Mouse (Mus musculus) midbrain, postnatal 0 days (tissue): ENCODE measurements around the gene Camkmt. TPM values are rescaled to one million over a fixed set of nuclear protein-coding genes. Genes with fewer than 3 reads are reported as not detected.

Experiments used
- ATAC-seq: fragments of 200-750 bp; cut with Nextera tagmentation; 2 replicates; pipeline ENCODE4 v1.8.0; 2017; ENCODE audit warnings: moderate number of reproducible peaks, mild to moderate bottlenecking, moderate TSS enrichment, moderate library complexity; ENCODE audit not compliant: low FRiP score
- DNase-seq: peaks from one replicate; pipeline ENCODE4 v3.0.0-alpha.2; 2015; ENCODE audit warnings: low spot score
- H3K27ac ChIP-seq: fragments of 300-500 bp; sonication (generic); 2 replicates; pipeline ENCODE4 v1.5.1; 2014; ENCODE audit warnings: low read depth, mild to moderate bottlenecking, low read length, mixed read lengths
- H3K27me3 ChIP-seq: fragments of 300-500 bp; sonication (generic); 2 replicates; pipeline ENCODE4 v1.6.1; 2014; ENCODE audit warnings: low read length, control low read depth, mixed read lengths; ENCODE audit not compliant: insufficient read depth
- H3K36me3 ChIP-seq: fragments of 300-500 bp; sonication (generic); 2 replicates; pipeline ENCODE4 v1.6.1; 2014; ENCODE audit warnings: low read length, control low read depth, mixed read lengths; ENCODE audit not compliant: insufficient read depth
- H3K4me1 ChIP-seq: fragments of 300-500 bp; sonication (generic); 2 replicates; pipeline ENCODE4 v1.6.1; 2014; ENCODE audit warnings: mild to moderate bottlenecking, control low read depth, antibody characterized with exemption, low read length, mixed read lengths; ENCODE audit not compliant: insufficient read depth
- H3K4me2 ChIP-seq: fragments of 300-500 bp; sonication (generic); 2 replicates; pipeline ENCODE4 v1.6.1; 2014; ENCODE audit warnings: low read depth, mild to moderate bottlenecking, low read length, mixed read lengths; ENCODE audit not compliant: poor library complexity, severe bottlenecking
- H3K4me3 ChIP-seq: fragments of 300-500 bp; sonication (generic); 2 replicates; pipeline ENCODE4 v1.5.1; 2014; ENCODE audit warnings: low read depth, mild to moderate bottlenecking, low read length, moderate library complexity
- H3K9ac ChIP-seq: fragments of 300-500 bp; sonication (generic); replicated peaks from 2 replicates; pipeline ENCODE4 v1.6.1; 2014; ENCODE audit warnings: mild to moderate bottlenecking, low read length, moderate library complexity, mixed read lengths; ENCODE audit not compliant: poor library complexity, severe bottlenecking
- H3K9me3 ChIP-seq: fragments of 300-500 bp; sonication (generic); 2 replicates; pipeline ENCODE4 v1.6.1; 2016; ENCODE audit warnings: low read length, control low read depth
- CTCF ChIP-seq: IDR thresholded peaks from 2 replicates; pipeline ENCODE4 v1.5.1; 2016; ENCODE audit warnings: antibody characterized with exemption, mild to moderate bottlenecking
- WGBS: fragments of 180-500 bp; shearing (Covaris S2); extraction: QIAGEN DNeasy Blood & Tissue Kit; methylation state at CpG from one replicate; pipeline ENCODE4 v1.1.7; 2014; 5-methylcytosine and 5-hydroxymethylcytosine counted together
- polyA plus RNA-seq: library from polyadenylated mRNA; unstranded; fragments of >200 nt; fragmentation: Nextera tagmentation; extraction: Ambion mirVana; gene quantifications from 2 replicates; pipeline ENCODE4 v1.2.1, GENCODE M21; 2015
- total RNA-seq: library from RNA; depleted of rRNA; stranded (reverse); fragments of >200 nt; gene quantifications from 2 replicates; pipeline ENCODE4 v1.2.3, GENCODE M21; 2014

Gene Camkmt
- total and polyA plus RNA-seq, 2 experiments from 2014 or later = 6.1 to 21.5 TPM

DNA sequence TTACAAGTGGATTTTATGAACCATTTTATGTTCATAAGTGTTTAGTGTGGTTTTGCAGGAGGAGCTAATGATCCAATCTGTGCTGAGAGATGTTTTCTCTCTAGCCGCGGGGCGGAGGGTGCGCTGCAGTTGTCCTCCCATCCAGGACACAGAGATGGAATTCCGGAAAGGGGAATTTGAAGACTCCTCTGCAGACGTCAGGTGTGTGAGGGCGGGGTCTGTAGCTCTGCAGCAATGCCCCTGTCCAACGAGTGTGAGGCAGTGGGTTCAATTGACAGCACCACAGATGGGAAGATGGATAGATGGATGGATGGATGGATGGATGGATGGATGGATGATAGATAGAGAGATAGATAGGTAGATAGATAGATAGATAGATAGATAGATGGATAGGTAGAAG lies 70.4 kb downstream of the Camkmt start:
- Histone ChIP-seq H3K4me2 (no peak overlapping the region), H3K9me3 (no peaks in the 10 kb centered on the region), H3K36me3 (no peaks in the 10 kb centered on the region), H3K27me3 (no peaks in the 10 kb centered on the region), H3K4me3 (no peak overlapping the region), H3K27ac (no peak overlapping the region), H3K9ac (no peak overlapping the region), H3K4me1 (no peaks in the 10 kb centered on the region)
- no peak for ATAC-seq
- DNase-seq = no peak
- no peak for TF ChIP-seq CTCF
- 95% methylated on average over 8 of the region's 8 CpGs for WGBS

DNA sequence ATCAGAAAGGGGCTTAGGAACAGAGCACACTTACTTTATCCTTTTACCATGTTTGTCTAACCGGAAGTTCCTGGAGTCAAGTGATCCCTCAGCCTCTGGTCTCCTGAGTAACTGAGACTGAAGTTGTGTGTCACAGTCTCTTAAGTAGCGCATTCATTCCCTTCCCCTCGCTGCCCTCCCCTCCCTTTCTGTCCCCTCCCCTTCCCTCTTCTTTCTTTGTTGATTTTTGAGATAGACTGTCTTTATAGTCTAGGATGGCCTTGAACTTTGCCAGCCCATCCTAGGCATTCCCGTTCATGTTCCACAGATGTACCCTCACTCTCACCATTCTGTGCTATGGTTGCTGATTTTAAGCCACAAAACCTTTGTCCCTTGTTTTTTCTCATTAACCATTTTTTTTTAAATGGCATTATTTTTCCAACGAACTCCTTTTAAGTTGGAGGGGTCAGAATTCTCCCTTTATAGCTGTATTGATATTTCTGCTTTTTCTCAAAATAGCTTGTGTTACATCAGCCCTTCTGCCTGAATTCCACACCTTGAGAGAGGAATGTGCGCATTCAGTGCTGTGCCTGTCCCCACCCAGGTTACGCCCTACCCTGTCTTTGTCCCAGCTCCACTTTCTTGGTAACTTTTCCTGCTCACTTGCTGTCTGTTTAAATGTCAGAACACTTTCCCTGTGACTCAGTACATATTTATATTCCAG lies 72.4 kb downstream of the Camkmt start:
- Histone ChIP-seq H3K4me1 (no peaks in the 10 kb centered on the region), H3K4me2 (no peak overlapping the region), H3K36me3 (no peaks in the 10 kb centered on the region), H3K4me3 (no peak overlapping the region), H3K9me3 (no peaks in the 10 kb centered on the region), H3K27ac (no peak overlapping the region), H3K9ac (no peak overlapping the region), H3K27me3 (no peaks in the 10 kb centered on the region)
- no peak for DNase-seq
- no peak for ATAC-seq
- WGBS = 88% methylated on average over 7 of the region's 7 CpGs
- no peak for TF ChIP-seq CTCF

DNA sequence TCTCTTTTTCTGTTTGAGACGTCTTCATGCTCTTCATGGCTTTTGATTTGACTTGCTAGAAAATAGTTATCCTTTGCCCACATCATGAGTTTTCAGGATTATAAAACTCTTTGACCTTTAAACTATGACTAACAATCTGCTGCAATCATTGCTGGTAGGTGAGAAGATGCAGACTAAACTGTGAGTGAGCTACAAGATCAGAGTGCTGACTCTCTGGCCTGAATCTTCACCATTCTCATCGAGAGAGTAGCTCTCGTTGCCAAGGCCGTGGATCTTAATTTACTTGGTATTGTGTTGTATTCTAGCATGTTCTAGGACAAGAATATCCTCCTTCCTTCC lies 72.9 kb downstream of the Camkmt start:
- no peak overlapping the region for H3K27ac ChIP-seq
- no peak overlapping the region for H3K4me2 ChIP-seq
- no peak for TF ChIP-seq CTCF
- no peak for ATAC-seq
- no peaks in the 10 kb centered on the region for H3K36me3 ChIP-seq
- H3K4me1 ChIP-seq = no peaks in the 10 kb centered on the region
- H3K9me3 ChIP-seq = no peaks in the 10 kb centered on the region
- no peak for DNase-seq
- H3K9ac ChIP-seq = no peak overlapping the region
- WGBS = 88% methylated on average over 4 of the region's 4 CpGs
- H3K4me3 ChIP-seq = no peak overlapping the region
- no peaks in the 10 kb centered on the region for H3K27me3 ChIP-seq

DNA sequence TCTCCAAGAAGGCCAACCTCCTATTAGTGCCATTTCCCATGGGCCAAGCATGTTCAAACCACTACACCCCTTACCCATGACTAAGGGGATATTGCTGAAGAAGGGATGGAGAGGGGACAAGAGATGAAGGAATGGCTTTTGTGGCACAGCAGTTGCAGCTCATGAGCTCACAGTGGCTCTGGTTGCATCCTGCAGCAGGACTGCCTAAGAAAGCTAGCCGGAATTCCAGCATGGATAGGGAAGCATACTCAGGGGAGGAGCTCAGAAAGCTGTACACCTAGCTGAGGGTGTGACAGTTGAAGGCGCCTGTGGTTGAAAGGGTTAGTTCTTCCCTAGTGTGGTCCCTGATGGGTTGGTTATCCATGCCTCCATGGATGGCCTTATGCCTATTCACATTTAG lies 78.4 kb downstream of the Camkmt start:
- no peaks in the 10 kb centered on the region for H3K27me3 ChIP-seq
- no peak overlapping the region for H3K4me2 ChIP-seq
- H3K4me1 ChIP-seq = no peaks in the 10 kb centered on the region
- no peak for TF ChIP-seq CTCF
- no peak overlapping the region for H3K9ac ChIP-seq
- no peak overlapping the region for H3K4me3 ChIP-seq
- 93% methylated on average over 2 of the region's 2 CpGs for WGBS
- DNase-seq (no peak), ATAC-seq (no peak)
- no peaks in the 10 kb centered on the region for H3K36me3 ChIP-seq
- H3K27ac ChIP-seq = no peak overlapping the region
- H3K9me3 ChIP-seq = no peaks in the 10 kb centered on the region

DNA sequence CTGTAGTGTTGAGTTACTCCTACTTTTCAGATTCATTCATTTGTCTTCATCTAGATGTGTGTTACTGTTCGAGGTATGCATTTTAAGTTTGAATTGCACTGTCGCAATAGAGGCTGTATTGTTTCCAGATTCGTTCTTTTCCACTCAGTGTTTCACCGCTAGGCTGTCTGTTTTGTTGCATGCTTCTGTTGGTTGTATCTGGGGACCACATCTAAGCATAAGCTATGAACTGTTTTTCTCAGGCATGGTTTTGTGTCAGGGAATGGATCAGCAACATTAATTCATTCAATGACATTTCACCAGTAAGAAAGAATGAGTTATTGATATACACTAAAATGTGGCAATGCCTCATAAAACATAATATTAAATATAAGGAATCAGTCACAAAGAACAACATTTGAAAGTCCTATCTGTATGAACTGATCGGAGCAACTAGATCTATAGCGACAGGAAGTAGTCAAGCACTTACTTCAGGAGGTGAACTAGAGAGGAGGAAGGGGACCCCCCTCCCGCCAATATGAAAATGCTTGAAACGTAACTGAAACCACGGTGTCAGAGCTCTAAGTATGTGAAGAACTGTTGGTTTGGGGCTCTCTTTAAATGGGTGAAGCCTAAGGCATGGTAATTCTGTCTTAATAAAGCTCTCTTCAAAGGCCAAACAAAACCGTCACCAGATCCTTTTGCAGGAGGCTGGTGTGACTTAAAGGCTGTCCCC lies 80.3 kb downstream of the Camkmt start:
- Histone ChIP-seq H3K36me3 (no peaks in the 10 kb centered on the region), H3K27ac (no peak overlapping the region), H3K9ac (no peak overlapping the region), H3K4me1 (no peaks in the 10 kb centered on the region), H3K4me3 (no peak overlapping the region), H3K9me3 (no peaks in the 10 kb centered on the region), H3K27me3 (no peaks in the 10 kb centered on the region), H3K4me2 (no peak overlapping the region)
- WGBS = 78% methylated on average over 10 of the region's 10 CpGs
- no peak for TF ChIP-seq CTCF
- ATAC-seq (no peak), DNase-seq (no peak)

DNA sequence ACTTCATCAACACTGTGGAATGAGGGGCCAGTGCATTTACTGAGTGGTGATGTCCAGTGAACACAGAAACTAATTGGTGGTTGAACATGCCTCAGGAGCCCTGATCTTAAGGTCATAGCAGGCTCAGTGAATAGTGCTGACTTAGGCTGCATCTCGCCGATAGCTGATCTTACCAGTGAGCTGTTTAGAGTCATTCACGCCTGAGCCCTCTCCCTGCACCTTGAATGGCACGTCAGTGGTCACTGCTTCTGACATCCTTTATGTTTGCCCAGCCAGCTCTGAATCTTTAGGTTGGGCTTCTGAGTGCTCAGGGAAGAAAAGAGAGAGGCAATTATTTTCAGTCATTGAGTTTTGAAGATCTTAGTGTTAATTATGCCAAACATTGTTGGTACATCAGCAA lies 81.6 kb downstream of the Camkmt start:
- Histone ChIP-seq H3K4me1 (no peaks in the 10 kb centered on the region), H3K9me3 (no peaks in the 10 kb centered on the region), H3K4me2 (no peak overlapping the region), H3K36me3 (no peaks in the 10 kb centered on the region), H3K27ac (no peak overlapping the region), H3K27me3 (no peaks in the 10 kb centered on the region), H3K4me3 (no peak overlapping the region), H3K9ac (no peak overlapping the region)
- ATAC-seq (no peak), DNase-seq (no peak)
- 33% methylated on average over 4 of the region's 4 CpGs for WGBS
- TF ChIP-seq CTCF = no peak
